Mouse (Mus musculus): ENCODE measurements around the gene Lpcat1.

DNA sequence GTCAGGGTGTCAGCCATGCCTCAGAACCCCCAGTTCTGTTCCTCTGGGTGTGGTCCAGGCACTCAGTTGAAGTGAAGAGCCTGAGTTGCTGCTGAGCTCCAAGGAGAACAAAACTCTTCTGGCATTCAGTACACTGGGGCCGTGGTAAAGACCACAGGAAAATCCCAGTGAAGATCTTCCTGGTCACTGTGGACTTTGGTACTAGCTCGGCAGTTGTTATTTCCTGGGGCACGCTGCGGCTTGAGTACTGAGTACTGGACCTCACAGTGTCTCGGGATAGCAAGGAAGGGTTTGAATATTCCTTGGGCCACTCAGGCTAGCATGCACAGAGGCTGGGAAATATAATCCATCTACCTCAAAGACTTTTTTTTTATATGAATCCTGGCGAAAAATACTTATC is 42.0 kb upstream of the Lpcat1 start:
- TF ChIP-seq CTCF (IDR thresholded peaks at IDR 0.05; ENCODE audit: borderline replicate concordance, insufficient read depth, low read depth, low read length) (no peak), POLR2A (IDR thresholded peaks at IDR 0.05; ENCODE audit: borderline replicate concordance, insufficient read depth, low read length) (no peak)

Data from cerebellum, adult 2 months (tissue).